Mouse (Mus musculus) adrenal gland, postnatal 4 days (tissue): ENCODE measurements around the gene Cdc25a. TPM values are rescaled to one million over a fixed set of nuclear protein-coding genes. Genes with fewer than 3 reads are reported as not detected.

Experiments
- DNase-seq, 2 experiments: peaks; one replicate each; pipeline ENCODE4 v3.0.0; 2021 to 2022; ENCODE audit warnings: low spot score in 2 of 2, mixed read lengths in 2 of 2
- total RNA-seq, 2 experiments: library from RNA; stranded (reverse); gene quantifications; 2 replicates each; pipeline ENCODE4 v1.2.3; 2021

Gene Cdc25a
- total RNA-seq, 2 experiments from 2014 or later: 25.5 to 28.3 TPM

- DNase-seq: peak; percentile 49 to 67
Observed at GRCm38 (mm10) chr9:109892651-109893250, 17.4 kb downstream of the Cdc25a start.

GRCm38 (mm10) chr9:109894413-109895090 lies 19.2 kb downstream of the Cdc25a start:
- DNase-seq: peak in 1 of 2 experiments; percentile 67

GRCm38 (mm10) chr9:109895593-109895992 lies 20.2 kb downstream of the Cdc25a start:
- DNase-seq: no peak

- DNase-seq: no peak
Observed at GRCm38 (mm10) chr9:109896253-109897150, 21.1 kb downstream of the Cdc25a start.

GRCm38 (mm10) chr9:109898027-109898426 lies 22.6 kb downstream of the Cdc25a start:
- DNase-seq: no peak

- DNase-seq: no peak
Observed at GRCm38 (mm10) chr9:109899361-109899760, 24.0 kb downstream of the Cdc25a start.

- no peak for DNase-seq
Observed at GRCm38 (mm10) chr9:109899774-109900173, 24.4 kb downstream of the Cdc25a start.

GRCm38 (mm10) chr9:109900604-109901003 lies 25.2 kb downstream of the Cdc25a start:
- no peak for DNase-seq

GRCm38 (mm10) chr9:109902246-109902645 lies 26.9 kb downstream of the Cdc25a start:
- DNase-seq: no peak

- DNase-seq: no peak
Observed at GRCm38 (mm10) chr9:109902740-109903139, 27.4 kb downstream of the Cdc25a start.

GRCm38 (mm10) chr9:109907300-109907699 lies 31.9 kb downstream of the Cdc25a start:
- no peak for DNase-seq

- no peak for DNase-seq
Observed at GRCm38 (mm10) chr9:109907774-109908465, 32.5 kb downstream of the Cdc25a start.

- no peak for DNase-seq
Observed at GRCm38 (mm10) chr9:109909102-109909501, 33.7 kb downstream of the Cdc25a start.

- no peak for DNase-seq
Observed at GRCm38 (mm10) chr9:109909926-109910325, 34.5 kb downstream of the Cdc25a start.

- no peak for DNase-seq
Observed at GRCm38 (mm10) chr9:109911779-109912178, 36.4 kb downstream of the Cdc25a start.

GRCm38 (mm10) chr9:109914269-109914926 lies 39.0 kb downstream of the Cdc25a start:
- DNase-seq: no peak

- no peak for DNase-seq
Observed at GRCm38 (mm10) chr9:109917931-109918330, 42.6 kb downstream of the Cdc25a start.

GRCm38 (mm10) chr9:109929131-109929530 lies 53.8 kb downstream of the Cdc25a start:
- no peak for DNase-seq

GRCm38 (mm10) chr9:109930063-109930462 lies 54.7 kb downstream of the Cdc25a start:
- DNase-seq: no peak

- DNase-seq: no peak
Observed at GRCm38 (mm10) chr9:109930752-109931151, 55.4 kb downstream of the Cdc25a start.
